Mouse (Mus musculus) mouse embryonic stem cell (cell line): ENCODE measurements at regions not wholly inside any gene's neighbourhood (a gene's known extent, or its start where the extent isn't known, plus 50 kb on each side); places are given as distances from the start of the nearest gene placed in this dataset.

Experiments
- in situ Hi-C, 2 experiments: fragments of 300-500 bp; cut with MboI; formaldehyde crosslinking; loops; 1 replicate in 1 of 2; 3 replicates in 1 of 2; pipeline ENCODE4 v1.14.3; 2019 to 2020; ENCODE audit warnings: low sequenced_read_pairs in 2 of 2, low pct_unique_long_range_greater_than_20kb in 1 of 2, mixed read lengths in 1 of 2; ENCODE audit not compliant: unreplicated experiment in 1 of 2

GRCm38 (mm10) chr3:22023551-22023950 is 52.9 kb upstream of the Tbl1xr1 start:
- in situ Hi-C loops, result no loop called here

DNA sequence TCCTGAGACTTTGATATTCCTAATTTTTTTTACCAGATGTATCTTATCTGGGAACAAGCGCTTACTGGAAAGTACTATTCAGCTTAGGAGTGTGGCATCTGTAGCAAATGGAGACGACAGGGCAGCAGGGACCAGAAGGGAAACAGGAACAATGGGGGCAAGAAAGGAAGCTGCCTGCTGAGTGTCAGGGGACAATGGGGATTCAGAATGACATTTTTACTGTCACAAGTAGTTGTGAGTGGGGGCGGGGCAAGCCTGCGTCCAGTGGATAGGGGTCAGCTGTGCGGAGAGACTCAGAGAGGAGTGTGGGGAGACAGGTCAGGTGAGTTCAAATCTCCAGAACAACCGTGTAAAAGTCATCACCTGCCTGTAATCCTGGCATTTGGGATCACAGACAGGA is 52.3 kb upstream of the Tbl1xr1 start:
- in situ Hi-C loops, result no loop called here

GRCm38 (mm10) chr3:22025119-22025518 is 51.3 kb upstream of the Tbl1xr1 start:
- in situ Hi-C loops, result no loop called here

- in situ Hi-C loops, result no loop called here
These were observed 50.8 kb upstream of the Tbl1xr1 start for GRCm38 (mm10) chr3:22025615-22026014.
